Mouse (Mus musculus) brain, adult 2 months (tissue): ENCODE data around the gene Gm21440.
"Not testable (repeated sequence)": the region's sequence is repeated elsewhere in the genome, so short reads cannot be mapped to it uniquely, and the experiment has no call there.

Experiments used
- DNase-seq: peaks from one replicate; pipeline ENCODE4 v3.0.0; 2011; ENCODE audit warnings: low read depth, low spot score

Gene Gm21440

DNA sequence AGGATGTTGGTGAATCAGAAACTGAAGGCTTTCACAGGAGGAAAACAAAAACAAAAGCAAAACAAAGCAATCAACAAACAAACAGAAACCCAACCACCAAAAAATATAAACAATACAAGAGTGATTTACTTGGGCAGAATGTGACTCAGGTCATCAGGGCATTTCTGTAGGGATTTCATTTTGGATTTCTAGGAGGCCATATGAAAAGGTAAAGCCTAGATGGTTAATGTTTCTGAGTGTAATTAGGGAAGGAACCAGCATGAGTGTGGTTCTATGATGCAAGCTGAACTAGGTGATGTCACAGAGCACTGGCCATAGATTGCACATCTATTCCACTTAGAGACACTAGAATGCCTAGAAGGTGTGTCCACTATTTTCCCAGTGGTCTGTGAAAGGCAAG is at the start of gene Gm21440, which contains the start of gene Gm21454:
Gene Gm21440, plus strand, starts transcription at position 301 of the 400 bp plus-strand sequence.
Gene Gm21454, plus strand, starts transcription at position 352 of the 400 bp plus-strand sequence.
- not testable (repeated sequence) for DNase-seq

DNA sequence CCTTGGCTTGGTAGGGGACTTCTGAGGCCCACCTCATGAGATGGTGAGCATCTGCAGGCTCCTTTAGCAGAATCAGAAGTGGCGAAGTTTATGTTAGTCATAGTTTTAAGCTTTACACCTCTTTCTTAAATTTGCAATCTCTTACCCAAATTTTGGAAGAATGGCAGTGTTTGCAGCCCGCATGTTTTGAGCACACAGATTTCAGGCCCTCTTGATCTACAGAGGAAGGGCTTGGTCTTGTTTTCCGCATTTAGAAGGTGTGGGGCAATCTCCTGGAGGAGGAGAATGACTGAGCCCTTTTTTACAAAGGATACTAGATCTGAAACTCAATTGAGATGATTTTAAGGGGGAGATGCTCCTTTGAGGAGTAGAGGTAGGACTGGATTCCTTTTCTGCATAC is 28.4 kb upstream of the Gm21440 start, which contains the start of gene Gm21828:
Gene Gm21828, minus strand, starts transcription at position 101 of the 400 bp plus-strand sequence.
- not testable (repeated sequence) for DNase-seq
